Mouse (Mus musculus) G1E (cell line): Measurements from ENCODE around the gene Ncoa3.

Experiments used
- CTCF ChIP-seq: IDR thresholded peaks from 2 replicates; pipeline ENCODE4 v1.5.1; 2012; ENCODE audit warnings: low read depth, low read length, inconsistent platforms, mixed read lengths
- GATA1 ChIP-seq: IDR thresholded peaks from 2 replicates; pipeline ENCODE4 v1.6.1; 2012; ENCODE audit warnings: borderline replicate concordance, low read length, inconsistent platforms, mixed read lengths
- GATA2 ChIP-seq: IDR thresholded peaks from 2 replicates; pipeline ENCODE4 v1.6.1; 2012; ENCODE audit warnings: low read depth, low read length, inconsistent platforms, borderline replicate concordance
- POLR2AphosphoS5 ChIP-seq: IDR thresholded peaks from 2 replicates; pipeline ENCODE4 v1.6.1; 2012; ENCODE audit warnings: low read depth, low read length, inconsistent platforms; ENCODE audit not compliant: insufficient replicate concordance
- TAL1 ChIP-seq: conservative IDR thresholded peaks from 2 replicates; pipeline ENCODE4 v1.6.1; 2012; ENCODE audit warnings: low read depth, low read length, inconsistent platforms, mixed read lengths

- no peak for TF ChIP-seq CTCF
- TF ChIP-seq GATA1: no peak
- TF ChIP-seq TAL1: no peak
- no peak for TF ChIP-seq POLR2AphosphoS5
- no peak for TF ChIP-seq GATA2
Observed at GRCm38 (mm10) chr2:165969391-165969790, 23.0 kb upstream of the Ncoa3 start.
